Mouse (Mus musculus): ENCODE measurements around the gene Coro1c.

Gene Coro1c

DNA sequence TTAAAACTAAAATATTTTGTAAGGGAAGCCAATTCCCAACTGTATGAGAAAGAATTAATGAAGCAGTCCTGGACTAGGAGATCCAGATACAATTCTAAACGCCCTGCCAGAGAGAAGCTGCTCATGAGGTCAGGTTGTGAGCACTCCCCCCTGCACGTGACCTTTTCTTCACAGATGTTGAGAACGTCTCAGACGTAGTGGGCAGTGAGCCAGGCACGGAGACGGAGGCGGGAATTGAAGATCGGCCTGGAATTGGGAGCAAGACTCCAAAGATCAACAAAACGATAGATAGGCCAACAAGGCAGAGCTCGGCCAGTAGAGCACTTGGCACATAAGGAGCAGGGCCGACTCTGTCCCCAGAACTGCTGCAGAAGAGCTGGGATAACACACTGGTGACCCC, 21.4 kb downstream of the Coro1c start:
- in situ Hi-C loops (cut with MboI, MseI): no loop called here

DNA sequence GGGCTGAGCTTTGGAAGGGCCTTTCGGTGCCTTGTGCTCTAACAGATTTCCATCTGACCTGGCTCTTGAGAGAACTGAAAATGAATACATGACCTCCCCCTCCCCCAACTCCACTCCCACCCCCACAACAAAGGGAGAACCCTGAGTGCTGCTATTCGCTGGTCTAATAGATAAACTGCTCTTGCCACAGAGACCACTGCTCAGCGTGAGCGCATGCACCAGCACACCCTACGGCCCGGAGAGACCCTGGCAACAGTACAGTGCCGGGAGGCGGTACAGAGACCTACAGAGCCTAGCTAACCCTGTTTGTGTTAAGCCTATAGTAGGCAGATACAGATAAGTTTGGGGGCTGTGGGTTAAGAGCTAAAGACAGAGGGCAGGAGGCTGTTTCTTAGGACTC, 22.9 kb downstream of the Coro1c start:
- in situ Hi-C loops (cut with MboI, MseI): no loop called here

DNA sequence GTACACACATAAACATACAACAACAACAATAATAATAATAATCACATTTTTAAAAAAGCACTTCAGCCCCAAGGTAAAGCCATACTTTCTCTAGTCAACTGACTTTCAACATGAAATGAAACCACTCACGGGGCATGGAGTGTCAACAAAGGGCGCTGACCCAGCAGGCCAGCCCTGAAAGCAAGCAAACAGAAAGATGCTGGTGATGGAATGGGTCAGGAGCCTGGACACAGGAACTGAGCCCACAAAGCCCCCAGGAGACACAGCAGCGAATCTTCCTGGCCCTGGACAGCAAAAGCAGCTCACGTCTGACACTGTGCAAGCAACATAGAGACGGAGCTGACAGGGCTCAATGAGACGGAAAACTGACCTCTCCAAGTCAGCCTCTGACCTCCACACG, 23.8 kb downstream of the Coro1c start:
- in situ Hi-C loops (cut with MboI, MseI): no loop called here

DNA sequence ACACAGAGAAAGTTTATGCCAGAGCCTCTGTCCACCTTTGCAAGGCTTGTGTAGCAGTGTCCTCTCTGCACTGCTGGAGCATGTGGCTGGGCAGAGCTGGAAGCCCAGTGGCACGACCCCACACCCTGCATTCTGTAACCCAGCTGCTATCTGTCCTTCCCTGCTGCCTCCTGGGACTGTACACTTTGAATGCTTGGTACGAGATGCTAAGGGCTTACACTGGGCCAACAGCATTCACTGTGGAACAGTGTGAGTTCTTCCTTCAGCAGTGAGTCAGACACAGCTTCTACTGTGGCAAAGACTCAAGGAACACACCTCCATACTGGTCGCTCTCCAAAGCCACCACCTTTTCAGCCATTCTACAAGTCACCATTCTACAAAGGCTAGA, 25.2 kb downstream of the Coro1c start:
- in situ Hi-C loops (cut with MboI, MseI): no loop called here

- in situ Hi-C loops (cut with MboI, MseI): no loop called here
These were observed 25.8 kb downstream of the Coro1c start for GRCm38 (mm10) chr5:113882566-113883383.

GRCm38 (mm10) chr5:113881136-113881535, 27.4 kb downstream of the Coro1c start:
- in situ Hi-C loops (cut with MboI, MseI): no loop called here

DNA sequence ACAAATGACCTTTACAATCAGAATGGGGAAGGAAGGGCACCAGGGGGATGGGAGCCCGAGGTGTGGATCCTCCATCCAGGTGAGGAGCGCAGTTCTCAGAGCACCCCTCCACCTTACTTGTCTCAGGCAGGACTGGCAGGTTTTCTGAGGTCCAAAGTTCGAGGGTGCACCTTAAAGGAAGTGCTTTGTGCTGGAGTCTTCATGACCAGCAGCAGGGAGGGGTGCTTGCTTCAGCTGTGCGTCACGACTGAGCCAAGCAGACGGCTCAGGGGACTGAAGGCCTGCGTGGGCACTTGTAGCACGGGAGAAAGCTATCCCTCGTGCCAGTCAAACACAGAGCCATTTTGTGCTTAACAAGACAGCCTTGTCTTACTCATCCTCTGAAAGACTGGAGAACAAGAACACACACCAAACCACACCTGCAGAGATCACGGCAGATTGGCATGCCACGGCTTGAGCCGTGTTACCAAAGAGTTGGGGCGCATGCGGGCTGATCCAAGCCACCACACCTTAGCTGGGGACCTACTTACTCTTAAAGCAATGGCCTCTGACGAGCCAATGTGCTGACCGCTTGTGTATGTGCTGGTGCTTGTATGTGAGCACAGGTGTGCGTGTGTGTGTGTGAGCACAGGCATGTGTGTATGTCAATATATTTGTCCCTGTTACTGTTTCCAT, 29.5 kb downstream of the Coro1c start:
- in situ Hi-C loops (cut with MboI, MseI): no loop called here

DNA sequence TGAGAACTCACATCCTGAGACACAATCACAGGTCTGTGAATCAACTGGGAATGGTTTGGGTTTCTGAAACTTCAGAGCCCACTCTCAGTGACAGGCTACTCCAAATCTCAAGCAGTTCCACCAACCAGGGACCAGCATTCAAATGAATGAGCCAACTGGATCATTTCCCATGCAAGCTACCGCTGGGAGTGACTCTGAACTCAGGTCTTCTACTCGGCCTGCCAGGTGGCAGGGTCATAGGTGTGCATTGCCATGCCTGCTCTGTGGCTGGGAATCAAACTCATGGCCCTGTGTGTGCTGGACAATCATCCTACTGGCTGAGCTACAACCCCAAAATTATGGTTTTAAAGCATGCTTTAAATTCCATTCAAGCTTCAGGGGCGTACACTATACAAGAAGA, 31.0 kb downstream of the Coro1c start:
- in situ Hi-C loops (cut with MboI, MseI): no loop called here

GRCm38 (mm10) chr5:113876176-113876575, 32.4 kb downstream of the Coro1c start:
- in situ Hi-C loops (cut with MboI, MseI): no loop called here

- in situ Hi-C loops (cut with MboI, MseI): no loop called here
These were observed 32.9 kb downstream of the Coro1c start for GRCm38 (mm10) chr5:113875625-113876024.

DNA sequence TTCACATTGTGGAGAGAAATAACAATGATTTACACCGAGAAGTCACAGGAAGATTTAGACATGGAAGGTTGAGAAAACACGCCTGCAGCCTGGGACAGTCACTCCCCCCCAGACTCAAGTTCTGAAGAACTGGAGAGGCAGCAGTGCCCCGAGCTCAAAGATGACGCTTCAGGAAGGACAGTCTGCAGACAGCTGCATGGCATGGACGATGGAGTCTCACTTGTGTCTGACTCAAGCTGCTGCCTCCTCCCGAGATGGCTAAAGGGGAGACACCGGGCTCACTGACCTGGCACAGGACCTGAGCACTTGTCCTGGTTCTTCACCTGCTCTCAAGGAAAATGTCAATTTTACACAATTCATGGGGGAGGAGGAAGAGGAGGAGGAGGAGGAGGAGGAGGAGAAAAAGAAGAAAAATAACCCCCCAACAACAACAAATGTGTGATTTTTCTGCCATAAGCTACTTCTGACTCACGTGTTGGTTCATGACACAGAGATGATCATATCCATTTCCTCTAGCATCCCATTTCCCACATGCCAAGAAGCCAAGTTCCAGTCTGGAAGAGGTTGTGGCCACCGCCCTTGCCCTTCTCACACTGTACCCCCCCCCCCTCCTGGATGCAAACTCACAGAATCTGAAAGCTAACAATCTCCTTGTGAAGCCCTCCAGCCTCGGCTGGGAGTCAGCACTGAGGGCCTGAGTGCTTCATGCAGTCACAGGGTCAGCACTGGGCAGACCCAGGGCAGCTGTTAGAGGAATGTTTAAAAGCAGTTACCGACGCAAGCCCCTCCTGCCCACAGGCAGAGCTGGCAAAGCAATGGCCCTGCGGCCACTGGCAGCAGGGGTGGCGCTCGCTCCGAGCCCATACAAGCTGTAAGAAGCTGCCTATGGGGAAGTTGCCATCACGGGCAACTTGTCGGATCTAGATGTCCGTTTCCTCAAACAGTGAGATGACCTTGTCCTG, 34.2 kb downstream of the Coro1c start:
- in situ Hi-C loops (cut with MboI, MseI): no loop called here

DNA sequence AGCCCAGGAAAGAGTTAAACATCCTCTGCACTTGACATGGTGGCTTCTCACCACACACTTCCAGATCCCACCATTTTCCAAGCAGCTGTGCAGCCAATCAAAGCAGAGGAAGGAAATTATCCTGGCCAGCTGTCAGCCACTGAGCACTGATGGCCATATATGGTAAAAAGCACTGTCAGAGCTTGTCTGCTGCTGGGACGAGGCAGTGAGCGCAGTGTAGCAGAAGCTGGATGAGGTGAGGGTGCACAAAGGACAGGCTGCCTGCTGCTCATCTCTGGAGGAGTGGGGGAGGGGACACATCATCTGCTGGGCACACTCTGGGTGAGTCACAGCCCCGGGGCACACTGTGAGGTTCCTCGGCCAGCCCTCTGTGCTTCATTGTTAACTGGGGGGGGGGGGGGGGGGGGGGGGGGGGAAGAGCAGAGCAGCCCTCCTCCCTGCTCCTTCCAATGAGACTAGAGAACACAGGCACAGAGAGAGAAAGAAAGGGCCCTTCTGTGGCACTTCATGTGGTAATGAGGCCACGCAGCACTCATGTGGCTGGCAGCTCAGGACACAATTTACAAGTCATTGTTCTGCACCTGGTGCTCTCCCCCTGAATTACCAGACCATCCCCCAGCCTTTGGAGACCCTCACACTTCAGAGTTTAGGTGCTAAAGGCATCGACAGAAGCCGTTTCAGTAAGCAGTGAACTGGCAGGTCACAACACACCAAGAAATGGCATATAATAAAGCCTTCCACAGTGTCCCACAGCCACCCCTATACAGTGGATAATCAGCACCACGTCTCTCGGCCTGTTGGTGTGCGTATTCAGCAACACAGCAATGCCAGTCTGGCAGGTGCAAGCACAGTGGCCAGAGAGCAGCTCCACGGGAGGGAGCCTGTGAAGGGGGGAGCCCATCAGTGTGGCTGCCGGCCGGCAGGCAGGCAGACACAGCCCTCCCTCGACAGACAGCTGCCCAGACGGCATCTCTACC, 35.3 kb downstream of the Coro1c start:
- in situ Hi-C loops (cut with MboI, MseI): no loop called here

DNA sequence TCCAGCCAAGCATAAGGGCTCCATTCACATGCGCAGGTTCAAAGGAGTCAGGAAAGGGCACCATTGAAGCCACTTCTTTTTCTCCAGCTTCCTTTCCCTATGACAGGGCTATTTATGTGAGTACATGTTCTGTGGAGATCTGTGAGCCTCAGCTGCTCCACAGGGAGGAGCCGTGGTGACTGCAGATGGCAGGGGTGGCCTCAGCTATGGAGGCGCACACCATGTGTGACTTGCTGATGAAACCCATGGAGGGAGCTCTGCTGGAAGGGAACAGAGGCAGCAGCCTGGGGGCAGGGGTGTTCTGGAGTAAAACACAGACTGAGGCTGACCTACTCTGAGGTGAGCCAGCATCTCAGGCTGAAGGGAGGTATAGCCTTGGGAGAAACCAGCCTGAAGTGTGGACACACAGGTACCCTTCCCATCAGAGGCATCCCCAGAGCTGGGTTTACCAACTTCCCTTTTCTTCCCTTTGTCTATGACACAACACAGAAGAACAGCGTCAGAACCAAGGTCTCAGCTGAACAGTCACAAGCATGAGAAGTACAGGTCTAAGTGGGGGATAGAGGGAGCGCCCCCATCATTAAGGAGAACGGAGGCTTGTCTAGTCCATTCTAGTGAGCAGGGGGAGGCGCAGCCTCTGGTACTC, 36.5 kb downstream of the Coro1c start:
- in situ Hi-C loops (cut with MboI, MseI): no loop called here

DNA sequence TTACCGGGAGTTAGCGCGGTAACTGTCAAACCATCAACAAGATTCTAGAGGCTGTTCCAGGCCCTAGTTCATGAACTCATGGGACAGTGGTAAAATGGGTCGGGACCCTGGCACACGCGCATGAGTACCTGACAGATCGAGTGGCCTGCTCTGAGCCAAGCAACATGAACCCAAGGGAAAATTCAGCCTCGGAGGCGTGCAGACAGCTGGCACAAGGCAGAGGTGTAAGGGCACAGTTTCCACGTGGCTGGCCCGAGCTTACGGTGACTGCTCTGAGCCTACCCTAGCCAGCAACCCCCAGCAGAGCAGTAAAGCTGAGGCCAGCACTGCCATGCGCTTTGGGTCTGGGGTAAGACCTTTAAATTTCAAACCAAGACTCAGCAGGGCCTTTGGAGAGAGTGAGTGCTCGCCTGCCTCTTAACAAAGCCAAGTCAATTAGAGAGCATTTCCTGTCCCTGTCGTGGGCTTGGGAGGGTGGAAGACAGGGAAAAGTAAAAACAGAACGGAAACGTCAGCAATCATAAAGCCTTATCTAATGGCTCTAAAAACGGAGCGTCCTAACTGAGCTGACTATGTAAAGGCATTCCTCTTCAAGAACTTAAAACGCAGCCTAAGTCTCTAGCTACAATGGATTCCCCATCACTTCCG, 38.0 kb downstream of the Coro1c start:
- in situ Hi-C loops (cut with MboI, MseI): no loop called here

- in situ Hi-C loops (cut with MboI, MseI): no loop called here
These were observed 39.4 kb downstream of the Coro1c start for GRCm38 (mm10) chr5:113869132-113869531.

GRCm38 (mm10) chr5:113864992-113865391, 43.6 kb downstream of the Coro1c start:
- in situ Hi-C loops (cut with MboI, MseI): no loop called here

DNA sequence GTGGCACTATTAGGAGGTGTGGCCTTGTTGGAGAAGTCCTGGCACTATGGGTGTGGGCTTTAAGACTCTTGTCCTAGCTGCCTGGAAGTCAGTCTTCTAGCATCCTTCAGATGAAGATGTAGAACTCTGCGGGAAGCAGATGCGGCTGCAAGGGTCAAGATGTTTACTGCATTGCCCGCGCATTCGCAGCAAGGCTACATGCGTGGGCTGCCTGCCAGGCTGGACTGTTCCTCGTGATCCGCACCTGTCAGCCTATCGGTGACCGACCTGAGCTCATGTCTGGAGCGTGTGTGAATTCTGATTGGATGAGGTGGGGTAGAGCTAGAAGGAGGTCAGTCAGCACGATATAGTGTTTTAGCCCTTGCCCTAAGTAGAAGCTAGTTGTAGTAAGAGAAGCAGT, 44.6 kb downstream of the Coro1c start:
- in situ Hi-C loops (cut with MboI, MseI): no loop called here

- in situ Hi-C loops (cut with MboI, MseI): no loop called here
These were observed 46.1 kb downstream of the Coro1c start for GRCm38 (mm10) chr5:113862418-113862817.

DNA sequence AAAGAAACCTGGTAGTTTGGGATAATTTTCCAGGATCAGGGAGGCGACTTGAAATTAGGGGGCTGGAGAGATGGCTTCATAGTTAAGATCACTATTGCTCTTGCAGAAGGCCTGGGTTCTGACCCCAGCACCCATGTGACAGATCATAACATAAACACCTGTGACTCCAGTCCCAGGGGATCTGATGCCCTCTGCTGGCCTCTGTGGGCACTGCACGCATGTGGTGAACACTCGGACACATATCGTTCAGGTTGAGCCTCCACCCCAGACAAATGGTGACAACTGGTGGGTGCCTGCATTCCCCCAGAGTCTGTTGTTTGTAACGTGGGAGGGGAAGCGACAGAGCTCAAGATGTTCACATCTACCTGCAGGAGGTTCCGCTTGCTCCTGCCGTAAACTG, 47.3 kb downstream of the Coro1c start:
- in situ Hi-C loops (cut with MboI, MseI): no loop called here

GRCm38 (mm10) chr5:113858971-113859370, 49.6 kb downstream of the Coro1c start:
- in situ Hi-C loops (cut with MboI, MseI): no loop called here

Data from T-helper 17 cell (primary cell).